Mouse (Mus musculus): Measurements from ENCODE around the gene Fcrl6. TPM values are rescaled to one million over a fixed set of nuclear protein-coding genes. Genes with fewer than 3 reads are reported as not detected.

Gene Fcrl6
- polyA plus RNA-seq, 1 experiment from 2014 or later, result not detected

- Histone ChIP-seq H3K27me3 (ENCODE audit: control insufficient read depth, insufficient read depth, low read length) (no peaks in the 10 kb centered on the region), H3K27ac (replicated peaks) (peak overlapping the region; percentile 72), H3K4me1 (replicated peaks; ENCODE audit: control insufficient read depth, insufficient read depth) (peaks cover 8% of the 10 kb centered on the region), H3K9me3 (ENCODE audit: control insufficient read depth, low read length) (no peaks in the 10 kb centered on the region), H3K9ac (ENCODE audit: low read length) (peak overlapping the region; percentile 64), H3K4me2 (replicated peaks; ENCODE audit: low read depth) (peak overlapping the region; percentile 92), H3K36me3 (ENCODE audit: control insufficient read depth, insufficient read depth, low read length) (no peaks in the 10 kb centered on the region), H3K4me3 (ENCODE audit: low read depth, low read length) (peak overlapping the region; percentile 55)
- WGBS, result 0% methylated on average over 64 of the region's 66 CpGs
- DNase-seq (ENCODE audit: low spot score), result peak; percentile 88
- peak; percentile 95 for ATAC-seq (ENCODE audit: low FRiP score, low TSS enrichment)
- TF ChIP-seq EP300 (optimal IDR thresholded peaks at IDR 0.05), result no peak
- peak; percentile 80 for TF ChIP-seq CTCF (IDR thresholded peaks at IDR 0.05; ENCODE audit: low read depth)
Measured at GRCm38 (mm10) chr1:172562641-172563464, 39.5 kb downstream of the Fcrl6 start.

GRCm38 (mm10) chr1:172555638-172556037, 46.7 kb downstream of the Fcrl6 start, which contains the start of gene Vsig8:
TSS of gene Vsig8 (plus strand) at chr1:172555938.
- TF ChIP-seq EP300 (optimal IDR thresholded peaks at IDR 0.05), result no peak
- no peak for TF ChIP-seq CTCF (IDR thresholded peaks at IDR 0.05; ENCODE audit: low read depth)

GRCm38 (mm10) chr1:172552623-172553022, 49.7 kb downstream of the Fcrl6 start:
- no peaks in the 10 kb centered on the region for H3K9me3 ChIP-seq (ENCODE audit: control insufficient read depth, low read length)
- ATAC-seq (ENCODE audit: low FRiP score, low TSS enrichment) (no peak), DNase-seq (ENCODE audit: low spot score) (no peak)
- TF ChIP-seq CTCF (IDR thresholded peaks at IDR 0.05; ENCODE audit: low read depth), result no peak
- no peak for TF ChIP-seq EP300 (optimal IDR thresholded peaks at IDR 0.05)
- no peak overlapping the region for H3K9ac ChIP-seq (ENCODE audit: low read length)
- 38% methylated on average over 1 of the region's 1 CpGs for WGBS
- peak overlapping the region; percentile 40 for H3K27ac ChIP-seq (replicated peaks)
- no peaks in the 10 kb centered on the region for H3K27me3 ChIP-seq (ENCODE audit: control insufficient read depth, insufficient read depth, low read length)
- peaks cover 4% of the 10 kb centered on the region; the same call in 1 of the 2 replicates for H3K4me1 ChIP-seq (replicated peaks; ENCODE audit: control insufficient read depth, insufficient read depth)
- H3K4me2 ChIP-seq (replicated peaks; ENCODE audit: low read depth), result no peak overlapping the region
- H3K36me3 ChIP-seq (ENCODE audit: control insufficient read depth, insufficient read depth, low read length), result no peaks in the 10 kb centered on the region
- H3K4me3 ChIP-seq (ENCODE audit: low read depth, low read length), result no peak overlapping the region

More at GRCm38 (mm10) chr1:172555638-172556037, 46.7 kb downstream of the Fcrl6 start, which contains the start of gene Vsig8:
- no peaks in the 10 kb centered on the region for H3K27me3 ChIP-seq (ENCODE audit: control insufficient read depth, insufficient read depth, low read length)
- DNase-seq (ENCODE audit: low spot score), result no peak
- peak within 1 kb of the TSS; percentile 19 for H3K4me3 ChIP-seq (ENCODE audit: low read depth, low read length)
- peaks cover 4% of the 10 kb centered on the region; the same call in 1 of the 2 replicates for H3K4me1 ChIP-seq (replicated peaks; ENCODE audit: control insufficient read depth, insufficient read depth)
- H3K9me3 ChIP-seq (ENCODE audit: control insufficient read depth, low read length), result no peaks in the 10 kb centered on the region
- ATAC-seq (ENCODE audit: low FRiP score, low TSS enrichment), result no peak
- H3K36me3 ChIP-seq (ENCODE audit: control insufficient read depth, insufficient read depth, low read length), result no peaks in the 10 kb centered on the region
- peak within 1 kb of the TSS; percentile 87 for H3K27ac ChIP-seq (replicated peaks)
- peak within 1 kb of the TSS; percentile 42 for H3K4me2 ChIP-seq (replicated peaks; ENCODE audit: low read depth)
- 65% methylated on average over 11 of the region's 11 CpGs for WGBS
- peak within 1 kb of the TSS; percentile 35; the same call in 1 of the 2 replicates for H3K9ac ChIP-seq (ENCODE audit: low read length)

- DNase-seq (ENCODE audit: low spot score) (no peak), ATAC-seq (ENCODE audit: low FRiP score, low TSS enrichment) (no peak)
- Histone ChIP-seq H3K27ac (replicated peaks) (no peak overlapping the region), H3K36me3 (ENCODE audit: control insufficient read depth, insufficient read depth, low read length) (no peaks in the 10 kb centered on the region), H3K4me1 (replicated peaks; ENCODE audit: control insufficient read depth, insufficient read depth) (peaks cover 4% of the 10 kb centered on the region; the same call in 1 of the 2 replicates), H3K9me3 (ENCODE audit: control insufficient read depth, low read length) (no peaks in the 10 kb centered on the region), H3K4me2 (replicated peaks; ENCODE audit: low read depth) (peak overlapping the region; percentile 69), H3K4me3 (ENCODE audit: low read depth, low read length) (peak overlapping the region; percentile 48), H3K9ac (ENCODE audit: low read length) (peak overlapping the region; percentile 27; the same call in 1 of the 2 replicates), H3K27me3 (ENCODE audit: control insufficient read depth, insufficient read depth, low read length) (no peaks in the 10 kb centered on the region)
- no peak for TF ChIP-seq EP300 (optimal IDR thresholded peaks at IDR 0.05)
- TF ChIP-seq CTCF (IDR thresholded peaks at IDR 0.05; ENCODE audit: low read depth), result no peak
- WGBS, result 11% methylated on average over 7 of the region's 7 CpGs
Measured at GRCm38 (mm10) chr1:172551009-172551408, 51.3 kb downstream of the Fcrl6 start.

- Histone ChIP-seq H3K36me3 (ENCODE audit: control insufficient read depth, insufficient read depth, low read length) (no peaks in the 10 kb centered on the region), H3K4me2 (replicated peaks; ENCODE audit: low read depth) (peak overlapping the region; percentile 69), H3K9ac (ENCODE audit: low read length) (peak overlapping the region; percentile 54), H3K9me3 (ENCODE audit: control insufficient read depth, low read length) (no peaks in the 10 kb centered on the region), H3K4me1 (replicated peaks; ENCODE audit: control insufficient read depth, insufficient read depth) (peaks cover 4% of the 10 kb centered on the region; the same call in 1 of the 2 replicates), H3K27ac (replicated peaks) (peak overlapping the region; percentile 74), H3K4me3 (ENCODE audit: low read depth, low read length) (peak overlapping the region; percentile 48), H3K27me3 (ENCODE audit: control insufficient read depth, insufficient read depth, low read length) (no peaks in the 10 kb centered on the region)
- TF ChIP-seq CTCF (IDR thresholded peaks at IDR 0.05; ENCODE audit: low read depth), result no peak
- DNase-seq (ENCODE audit: low spot score) (peak; percentile 82), ATAC-seq (ENCODE audit: low FRiP score, low TSS enrichment) (peak; percentile 96)
- WGBS, result under 1% methylated on average over 7 of the region's 8 CpGs
Measured at GRCm38 (mm10) chr1:172550551-172550951, 51.8 kb downstream of the Fcrl6 start.

GRCm38 (mm10) chr1:172549717-172550116, 52.6 kb downstream of the Fcrl6 start:
- Histone ChIP-seq H3K4me3 (ENCODE audit: low read depth, low read length) (peak overlapping the region; percentile 48), H3K36me3 (ENCODE audit: control insufficient read depth, insufficient read depth, low read length) (no peaks in the 10 kb centered on the region), H3K4me1 (replicated peaks; ENCODE audit: control insufficient read depth, insufficient read depth) (peaks cover 4% of the 10 kb centered on the region; the same call in 1 of the 2 replicates), H3K9me3 (ENCODE audit: control insufficient read depth, low read length) (no peaks in the 10 kb centered on the region), H3K27me3 (ENCODE audit: control insufficient read depth, insufficient read depth, low read length) (no peaks in the 10 kb centered on the region), H3K27ac (replicated peaks) (peak overlapping the region; percentile 74; the same call in 1 of the 2 replicates), H3K4me2 (replicated peaks; ENCODE audit: low read depth) (peak overlapping the region; percentile 69), H3K9ac (ENCODE audit: low read length) (no peak overlapping the region)
- WGBS, result 12% methylated on average over 8 of the region's 8 CpGs
- no peak for ATAC-seq (ENCODE audit: low FRiP score, low TSS enrichment)
- no peak for DNase-seq (ENCODE audit: low spot score)
- no peak for TF ChIP-seq EP300 (optimal IDR thresholded peaks at IDR 0.05)
- no peak for TF ChIP-seq CTCF (IDR thresholded peaks at IDR 0.05; ENCODE audit: low read depth)

All from stomach, postnatal 0 days (tissue).